Mouse (Mus musculus): ENCODE results near the gene Baiap2. TPM values are rescaled to one million over a fixed set of nuclear protein-coding genes. Genes with fewer than 3 reads are reported as not detected.

The Baiap2 gene
- total and polyA plus RNA-seq, 3 experiments = 3.4 to 6.7 (median 6.1) TPM

- Histone ChIP-seq H3K4me3 (replicated peaks in 1 of 3; ENCODE audit: low read depth in 2 of 3, low read length in 2 of 3, poor library complexity in 1 of 3) (no peak overlapping the region), H3K4me1 (ENCODE audit: control insufficient read depth in 1 of 2, insufficient read depth in 2 of 2) (peaks cover 3 to 10% of the 10 kb centered on the region in 2 experiments; a peak in 2 of 4 replicates), H3K27ac (ENCODE audit: insufficient read depth, low read depth) (no peak overlapping the region), H3K9me3 (replicated peaks; ENCODE audit: low read length) (no peaks in the 10 kb centered on the region), H3K4me2 (ENCODE audit: insufficient read depth, low read depth, poor library complexity, severe bottlenecking) (no peak overlapping the region), H3K9ac (ENCODE audit: insufficient read depth, low read depth) (no peak overlapping the region), H3K36me3 (replicated peaks in 1 of 2; ENCODE audit: control insufficient read depth in 1 of 2, insufficient read depth in 1 of 2, low read length in 1 of 2) (peaks cover 0 to 4% of the 10 kb centered on the region in 2 experiments), H3K27me3 (replicated peaks) (no peaks in the 10 kb centered on the region), H3K79me2 (replicated peaks; ENCODE audit: control insufficient read depth, extremely low read depth, insufficient read depth, poor library complexity, severe bottlenecking) (no peaks in the 10 kb centered on the region)
- no peak for DNase-seq (ENCODE audit: extremely low read depth)
- no peak for TF ChIP-seq CHD1 (IDR thresholded peaks at IDR 0.05; ENCODE audit: low read depth, low read length)
- no peak for TF ChIP-seq HCFC1 (IDR thresholded peaks at IDR 0.05; ENCODE audit: low read depth, low read length)
- dilution Hi-C loops (cut with MboI; ENCODE audit: extremely low pct_ligation_motif_present, extremely low pct_unique_long_range_greater_than_20kb, low sequenced_read_pairs) = no loop called here
- in situ Hi-C loops (cut with MboI; ENCODE audit: low pct_ligation_motif_present, low pct_unique_long_range_greater_than_20kb, low sequenced_read_pairs) = no loop called here
Observed at GRCm38 (mm10) chr11:119973789-119974188, 31.2 kb downstream of the Baiap2 start.

- H3K4me2 ChIP-seq (ENCODE audit: insufficient read depth, low read depth, poor library complexity, severe bottlenecking) = no peak overlapping the region
- no peak overlapping the region for H3K9ac ChIP-seq (ENCODE audit: insufficient read depth, low read depth)
- in situ Hi-C loops (cut with MboI; ENCODE audit: low pct_ligation_motif_present, low pct_unique_long_range_greater_than_20kb, low sequenced_read_pairs) (no loop called here), dilution Hi-C loops (cut with MboI; ENCODE audit: extremely low pct_ligation_motif_present, extremely low pct_unique_long_range_greater_than_20kb, low sequenced_read_pairs) (no loop called here)
- TF ChIP-seq JUN (IDR thresholded peaks at IDR 0.05; ENCODE audit: insufficient read depth, low read depth, low read length) (no peak), NELFE (IDR thresholded peaks at IDR 0.05; ENCODE audit: low read depth, low read length) (no peak), MEF2A (IDR thresholded peaks at IDR 0.05; ENCODE audit: borderline replicate concordance, low read depth, low read length) (no peak), IRF4 (IDR thresholded peaks at IDR 0.05; ENCODE audit: low read depth, low read length) (no peak), ELF1 (IDR thresholded peaks at IDR 0.05; ENCODE audit: low read depth, low read length) (no peak), USF2 (conservative IDR thresholded peaks at IDR 0.05; ENCODE audit: low read depth, low read length) (no peak), E2F4 (IDR thresholded peaks at IDR 0.05; ENCODE audit: insufficient replicate concordance, low read depth, low read length) (no peak), SIN3A (IDR thresholded peaks at IDR 0.05; ENCODE audit: low read length) (no peak), POLR2AphosphoS2 (IDR thresholded peaks at IDR 0.05; ENCODE audit: low read depth, low read length) (no peak), MAX (IDR thresholded peaks at IDR 0.05; ENCODE audit: low read length) (no peak), ZKSCAN1 (IDR thresholded peaks at IDR 0.05; ENCODE audit: borderline replicate concordance, low read depth, low read length) (no peak), CTCF (conservative IDR thresholded peaks at IDR 0.05 in 1 of 2, IDR thresholded peaks at IDR 0.05 in 1 of 2; ENCODE audit: low read depth in 2 of 2, low read length in 2 of 2) (no peak), ETS1 (conservative IDR thresholded peaks at IDR 0.05; ENCODE audit: low read depth, low read length) (no peak), ZNF384 (IDR thresholded peaks at IDR 0.05; ENCODE audit: low read depth, low read length) (no peak), MAFK (IDR thresholded peaks at IDR 0.05; ENCODE audit: insufficient replicate concordance, low read length) (no peak), MYC (IDR thresholded peaks at IDR 0.05; ENCODE audit: low read depth, low read length) (no peak), RAD21 (IDR thresholded peaks at IDR 0.05; ENCODE audit: low read depth, low read length) (no peak)
- no peak overlapping the region for H3K27ac ChIP-seq (ENCODE audit: insufficient read depth, low read depth)
- H3K9me3 ChIP-seq (replicated peaks; ENCODE audit: low read length) = no peaks in the 10 kb centered on the region
- H3K4me3 ChIP-seq (replicated peaks in 1 of 3; ENCODE audit: low read depth in 2 of 3, low read length in 2 of 3, poor library complexity in 1 of 3) = no peak overlapping the region
- H3K79me2 ChIP-seq (replicated peaks; ENCODE audit: control insufficient read depth, extremely low read depth, insufficient read depth, poor library complexity, severe bottlenecking) = no peaks in the 10 kb centered on the region
- no peak for DNase-seq (ENCODE audit: extremely low read depth)
- H3K4me1 ChIP-seq (ENCODE audit: control insufficient read depth in 1 of 2, insufficient read depth in 2 of 2) = peaks cover under 1 to 3% of the 10 kb centered on the region in 2 experiments; a peak in 2 of 4 replicates
- H3K36me3 ChIP-seq (replicated peaks in 1 of 2; ENCODE audit: control insufficient read depth in 1 of 2, insufficient read depth in 1 of 2, low read length in 1 of 2) = peaks cover 0 to 2% of the 10 kb centered on the region in 2 experiments
- H3K27me3 ChIP-seq (replicated peaks) = no peaks in the 10 kb centered on the region
Observed at GRCm38 (mm10) chr11:119975739-119976501, 33.4 kb downstream of the Baiap2 start.

Measured in CH12.LX (cell line).